Mouse (Mus musculus) lung, postnatal 0 days (tissue): ENCODE data around the gene Mfsd10.

Experiments used
- CTCF ChIP-seq: IDR thresholded peaks from 2 replicates; pipeline ENCODE4 v1.5.1; 2016; ENCODE audit warnings: antibody characterized with exemption, mild to moderate bottlenecking
- EP300 ChIP-seq: IDR thresholded peaks from 2 replicates; pipeline ENCODE4 v1.6.1; 2016; ENCODE audit warnings: antibody characterized with exemption, mild to moderate bottlenecking, control low read depth

DNA sequence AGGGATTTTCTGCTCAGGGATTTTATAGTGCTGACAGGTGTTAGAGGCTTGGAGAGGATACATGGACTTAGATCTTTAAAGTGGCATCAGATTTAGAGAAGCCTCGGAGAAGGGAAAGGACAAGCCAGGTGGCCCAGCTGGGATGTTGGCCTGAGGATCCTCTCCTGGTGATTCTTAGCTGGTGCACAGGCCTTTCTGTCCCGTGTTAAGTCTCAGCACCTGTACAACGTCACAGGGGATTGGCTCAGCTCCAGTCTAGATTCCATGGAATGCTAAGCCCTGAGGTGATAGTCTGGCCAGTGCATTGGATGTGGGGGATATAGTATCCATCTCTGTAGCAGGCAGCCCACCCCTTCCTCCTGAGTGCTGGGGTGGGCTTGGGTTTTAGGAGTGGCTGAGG is 28.8 kb downstream of the Mfsd10 start:
- TF ChIP-seq EP300: no peak
- no peak for TF ChIP-seq CTCF
